Mouse (Mus musculus): ENCODE data around the gene 1700061G19Rik.

Gene 1700061G19Rik

GRCm38 (mm10) chr17:56929101-56929500 is 53.8 kb downstream of the 1700061G19Rik start:
- DNase-seq (ENCODE audit: low spot score), result no peak

- no peak for DNase-seq (ENCODE audit: low spot score)
Observed at GRCm38 (mm10) chr17:56929530-56929929, 54.3 kb downstream of the 1700061G19Rik start.

GRCm38 (mm10) chr17:56930026-56930425 is 54.7 kb downstream of the 1700061G19Rik start:
- no peak for DNase-seq (ENCODE audit: low spot score)

GRCm38 (mm10) chr17:56933395-56933794 is 58.1 kb downstream of the 1700061G19Rik start:
- DNase-seq (ENCODE audit: low spot score), result no peak

- peak; percentile 12 for DNase-seq (ENCODE audit: low spot score)
Observed at GRCm38 (mm10) chr17:56934545-56935330, 59.5 kb downstream of the 1700061G19Rik start.

GRCm38 (mm10) chr17:56935363-56936131 is 60.3 kb downstream of the 1700061G19Rik start, which contains the start of gene Mllt1:
Gene Mllt1 (minus strand): TSS chr17:56935415.
- DNase-seq (ENCODE audit: low spot score), result peak; percentile 100

GRCm38 (mm10) chr17:56936731-56937130 is 61.5 kb downstream of the 1700061G19Rik start:
- DNase-seq (ENCODE audit: low spot score), result no peak

All from urinary bladder, postnatal 25 days (tissue).